Mouse (Mus musculus) liver, adult (tissue): ENCODE data around the gene Srrd.

Experiments
- GATA4 ChIP-seq: IDR thresholded peaks from 2 replicates; pipeline ENCODE4 v1.6.1; 2014; ENCODE audit warnings: mild to moderate bottlenecking, low read length; ENCODE audit not compliant: insufficient replicate concordance

Gene Srrd

GRCm38 (mm10) chr5:112342463-112343204, at the start of gene Srrd, which contains the start of gene Hps4:
TSS of gene Srrd (minus strand) at chr5:112343040.
TSS of gene Hps4 (plus strand) at chr5:112343083.
- no peak for TF ChIP-seq GATA4

GRCm38 (mm10) chr5:112391676-112392323, 49.0 kb upstream of the Srrd start:
- no peak for TF ChIP-seq GATA4

- no peak for TF ChIP-seq GATA4
These were observed 48.2 kb upstream of the Srrd start for GRCm38 (mm10) chr5:112391002-112391401.

GRCm38 (mm10) chr5:112389352-112389751, 46.5 kb upstream of the Srrd start:
- TF ChIP-seq GATA4, result no peak

- TF ChIP-seq GATA4, result no peak
These were observed 43.1 kb upstream of the Srrd start for GRCm38 (mm10) chr5:112385973-112386372.

GRCm38 (mm10) chr5:112384805-112385472, 42.1 kb upstream of the Srrd start:
- no peak for TF ChIP-seq GATA4

GRCm38 (mm10) chr5:112382641-112383330, 39.9 kb upstream of the Srrd start:
- TF ChIP-seq GATA4, result no peak

GRCm38 (mm10) chr5:112382042-112382441, 39.2 kb upstream of the Srrd start:
- TF ChIP-seq GATA4, result no peak

GRCm38 (mm10) chr5:112381154-112381553, 38.3 kb upstream of the Srrd start:
- TF ChIP-seq GATA4, result no peak

GRCm38 (mm10) chr5:112378716-112379115, 35.9 kb upstream of the Srrd start:
- no peak for TF ChIP-seq GATA4

- no peak for TF ChIP-seq GATA4
These were observed 34.5 kb upstream of the Srrd start for GRCm38 (mm10) chr5:112377380-112377779.

- TF ChIP-seq GATA4, result no peak
These were observed 33.3 kb upstream of the Srrd start for GRCm38 (mm10) chr5:112376111-112376510.

GRCm38 (mm10) chr5:112371933-112372332, 29.1 kb upstream of the Srrd start:
- TF ChIP-seq GATA4, result no peak

GRCm38 (mm10) chr5:112370236-112370813, 27.5 kb upstream of the Srrd start:
- no peak for TF ChIP-seq GATA4

GRCm38 (mm10) chr5:112369326-112369725, 26.5 kb upstream of the Srrd start:
- no peak for TF ChIP-seq GATA4
